Mouse (Mus musculus) myocyte (in vitro differentiated cells): Measurements from ENCODE around the gene Acot11.

ENCODE experiments used
- CEBPB ChIP-seq: IDR thresholded peaks from 2 replicates; pipeline ENCODE4 v1.6.1; 2011; ENCODE audit warnings: mild to moderate bottlenecking, moderate library complexity; ENCODE audit not compliant: poor library complexity, insufficient read depth, severe bottlenecking
- E2F4 ChIP-seq: IDR thresholded peaks from one replicate; pipeline ENCODE4 v1.6.1; 2011; ENCODE audit warnings: mild to moderate bottlenecking, control low read depth, moderate library complexity; ENCODE audit not compliant: insufficient read depth
- MAX ChIP-seq: IDR thresholded peaks from one replicate; pipeline ENCODE4 v1.6.1; 2011; ENCODE audit warnings: low read depth, mild to moderate bottlenecking, control low read depth
- MYOD1 ChIP-seq, 3 experiments: IDR thresholded peaks; one replicate each; pipeline ENCODE4 v1.6.1; 2011; ENCODE audit warnings: control low read depth in 2 of 3, low read depth in 2 of 3, mild to moderate bottlenecking in 2 of 3, moderate library complexity in 1 of 3; ENCODE audit not compliant: insufficient read length in 2 of 3, control insufficient read depth in 1 of 3
- MYOG ChIP-seq, 3 experiments: IDR thresholded peaks; one replicate each; pipeline ENCODE4 v1.6.1; 2011; ENCODE audit warnings: control low read depth in 2 of 3, low read depth in 2 of 3, mild to moderate bottlenecking in 2 of 3; ENCODE audit not compliant: insufficient read length in 2 of 3, control insufficient read depth in 1 of 3, insufficient read depth in 1 of 3
- POLR2A ChIP-seq: IDR thresholded peaks from one replicate; pipeline ENCODE4 v1.6.1; 2011; ENCODE audit warnings: low read depth, mild to moderate bottlenecking, control low read depth, moderate library complexity; ENCODE audit not compliant: insufficient read length
- SRF ChIP-seq: IDR thresholded peaks from one replicate; pipeline ENCODE4 v1.6.1; 2011; ENCODE audit warnings: low read depth; ENCODE audit not compliant: control insufficient read depth, insufficient read length
- TCF12 ChIP-seq: IDR thresholded peaks from one replicate; pipeline ENCODE4 v1.6.1; 2011; ENCODE audit warnings: mild to moderate bottlenecking, control low read depth; ENCODE audit not compliant: poor library complexity, insufficient read depth, severe bottlenecking
- TCF3 ChIP-seq: IDR thresholded peaks from one replicate; pipeline ENCODE4 v1.6.1; 2011; ENCODE audit warnings: low read depth, control low read depth; ENCODE audit not compliant: insufficient read length
- USF1 ChIP-seq: IDR thresholded peaks from one replicate; pipeline ENCODE4 v1.6.1; 2011; ENCODE audit warnings: low read depth, mild to moderate bottlenecking, control low read depth, moderate library complexity

DNA sequence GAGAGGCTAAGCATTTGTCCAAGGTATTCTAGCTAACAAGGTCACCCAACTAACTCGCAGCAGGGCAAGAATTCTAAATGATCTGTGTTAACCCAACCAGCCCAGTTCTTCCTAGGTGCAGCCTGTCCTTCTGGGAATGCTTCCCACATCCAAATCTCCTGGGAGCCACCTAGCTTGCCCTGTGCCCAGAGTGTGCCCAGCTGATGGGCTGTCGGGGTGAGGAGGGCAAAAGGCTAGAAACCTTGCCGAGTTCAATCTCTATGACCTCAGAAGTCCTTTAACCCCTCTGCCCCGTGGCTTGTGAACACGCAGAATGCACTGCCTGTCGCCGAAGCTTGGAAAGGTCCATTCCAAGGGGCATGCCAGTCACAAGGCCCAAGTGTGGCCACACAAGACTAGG lies 40.6 kb downstream of the Acot11 start:
- no peak for TF ChIP-seq POLR2A
- TF ChIP-seq MYOD1 (IDR thresholded peaks at IDR 0.05; ENCODE audit: control insufficient read depth in 1 of 3, insufficient read length in 2 of 3, low read depth in 2 of 3): no peak
- TF ChIP-seq MYOG (IDR thresholded peaks at IDR 0.05; ENCODE audit: control insufficient read depth in 1 of 3, insufficient read depth in 1 of 3, insufficient read length in 2 of 3, low read depth in 2 of 3): no peak
- no peak for TF ChIP-seq USF1
- no peak for TF ChIP-seq TCF12
- TF ChIP-seq SRF: no peak
- TF ChIP-seq MAX: no peak
- TF ChIP-seq CEBPB: no peak
- TF ChIP-seq E2F4: no peak
- TF ChIP-seq TCF3: no peak
